Comparison of ENCODE assay signal across 25 mouse cellular contexts in the genomic region with DNA sequence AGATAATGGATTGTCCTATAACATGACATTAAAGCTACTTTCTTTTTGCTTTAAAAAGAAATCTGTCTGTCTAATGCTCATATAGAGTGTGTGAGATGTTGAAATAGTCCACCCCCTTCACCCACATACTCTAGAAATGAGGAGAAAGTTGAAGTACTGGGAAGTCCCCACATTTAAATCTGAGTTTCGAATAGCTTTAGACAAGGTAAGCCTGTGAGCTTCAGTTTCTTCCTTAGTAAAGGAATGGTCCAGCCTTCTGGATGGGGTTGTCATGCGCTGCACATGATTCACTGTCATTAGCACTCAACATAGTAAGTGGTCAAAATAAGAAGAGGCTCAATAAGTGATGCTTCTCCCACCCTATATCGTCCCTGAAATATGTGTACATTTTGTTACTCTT.
"Had no signal": no experiment of that assay in that cellular context is flagged by ENCODE, and none has a peak within 500 bp of the region (broad histone marks: within the 10 kb centered on the region; RNA-seq: fewer than 3 reads in every experiment).

No protein-coding gene starts in this region.

- H3K9ac ChIP-seq: heart, embryonic 13.5 days; heart, embryonic 15.5 days; hindbrain, embryonic 13.5 days; hindbrain, embryonic 15.5 days; limb, embryonic 12.5 days; liver, embryonic 13.5 days had no signal

- H3K27ac ChIP-seq: heart, adult 2 months; heart, embryonic 13.5 days; heart, embryonic 15.5 days; hindbrain, embryonic 13.5 days; hindbrain, embryonic 15.5 days; hindbrain, postnatal 0 days; layer of hippocampus, adult 2 months; limb, embryonic 10.5 days; limb, embryonic 12.5 days; liver, embryonic 13.5 days had no signal

- ATAC-seq: hindbrain, postnatal 0 days; intestine, embryonic 16.5 days had no signal

- DNase-seq: gastrocnemius, postnatal 14 days; gastrocnemius, postnatal 36 days; heart, adult 11 months; heart, adult 2 months; heart, postnatal 14 days; heart, postnatal 36 days; kidney, adult 11 months; kidney, adult 2 months; kidney, postnatal 10 days; kidney, postnatal 25 days; kidney, postnatal 4 days; layer of hippocampus, postnatal 36 days; liver; liver, embryonic 13.5 days had no signal

- H3K9me3 ChIP-seq: heart, embryonic 13.5 days; heart, embryonic 15.5 days; hindbrain, embryonic 13.5 days; hindbrain, embryonic 15.5 days; limb, embryonic 10.5 days; limb, embryonic 12.5 days; liver, embryonic 13.5 days had no signal

- H3K4me3 ChIP-seq: heart, adult 2 months; heart, embryonic 13.5 days; heart, embryonic 15.5 days; hindbrain, embryonic 13.5 days; hindbrain, embryonic 15.5 days; layer of hippocampus, adult 2 months; limb, embryonic 10.5 days; limb, embryonic 12.5 days; liver, embryonic 13.5 days had no signal

- H3K4me1 ChIP-seq: hindbrain, embryonic 13.5 days; hindbrain, embryonic 15.5 days; limb, embryonic 10.5 days; limb, embryonic 12.5 days had no signal

- H3K4me2 ChIP-seq: heart, embryonic 11.5 days; heart, embryonic 13.5 days; heart, embryonic 15.5 days; hindbrain, embryonic 13.5 days; hindbrain, embryonic 15.5 days; limb, embryonic 12.5 days; liver, embryonic 11.5 days; liver, embryonic 13.5 days had no signal

- H3K27me3 ChIP-seq: heart, embryonic 13.5 days; heart, embryonic 15.5 days; hindbrain, embryonic 13.5 days; hindbrain, embryonic 15.5 days; limb, embryonic 12.5 days; liver, embryonic 13.5 days had no signal

- H3K36me3 ChIP-seq: hindbrain, embryonic 13.5 days; hindbrain, embryonic 15.5 days; limb, embryonic 10.5 days; limb, embryonic 12.5 days had no signal
